Mouse (Mus musculus) G1E-ER4 (cell line): Measurements from ENCODE around the gene Caly. TPM values are rescaled to one million over a fixed set of nuclear protein-coding genes. Genes with fewer than 3 reads are reported as not detected.

Experiments used
- GATA1 ChIP-seq: IDR thresholded peaks from one replicate; pipeline ENCODE4 v1.8.0; 2012; ENCODE audit warnings: low read length, inconsistent platforms
- polyA plus RNA-seq: library from polyadenylated mRNA; stranded (reverse); fragments of >175 nt; gene quantifications from 2 replicates; pipeline ENCODE4 v1.2.3, GENCODE M21; 2012

Gene Caly
- polyA plus RNA-seq, 1 experiment: not detected

- TF ChIP-seq GATA1: no peak
These were observed 21.2 kb downstream of the Caly start for GRCm38 (mm10) chr7:140060936-140061831.

- no peak for TF ChIP-seq GATA1
These were observed 22.7 kb downstream of the Caly start for GRCm38 (mm10) chr7:140059601-140060000.

GRCm38 (mm10) chr7:140058528-140058927 is 23.8 kb downstream of the Caly start:
- TF ChIP-seq GATA1: no peak

GRCm38 (mm10) chr7:140057413-140058407 is 24.6 kb downstream of the Caly start:
- no peak for TF ChIP-seq GATA1

GRCm38 (mm10) chr7:140054124-140054523 is 28.2 kb downstream of the Caly start:
- no peak for TF ChIP-seq GATA1

GRCm38 (mm10) chr7:140049115-140049689 is 33.1 kb downstream of the Caly start:
- TF ChIP-seq GATA1: no peak

- no peak for TF ChIP-seq GATA1
These were observed 33.8 kb downstream of the Caly start, which contains the start of gene Msx3 for GRCm38 (mm10) chr7:140048361-140049114. Gene Msx3 (minus strand): TSS chr7:140049089.

GRCm38 (mm10) chr7:140047811-140048311 is 34.5 kb downstream of the Caly start:
- TF ChIP-seq GATA1: no peak

GRCm38 (mm10) chr7:140045546-140045945 is 36.8 kb downstream of the Caly start:
- no peak for TF ChIP-seq GATA1

- TF ChIP-seq GATA1: no peak
These were observed 39.6 kb downstream of the Caly start for GRCm38 (mm10) chr7:140042728-140043127.

- TF ChIP-seq GATA1: no peak
These were observed 45.2 kb downstream of the Caly start for GRCm38 (mm10) chr7:140037171-140037555.

GRCm38 (mm10) chr7:140036281-140037170 is 45.8 kb downstream of the Caly start, which contains the start of the genes Zfp511 and Tubgcp2:
Gene Zfp511 (plus strand): TSS chr7:140036391.
Gene Tubgcp2 (minus strand): TSS chr7:140036669.
- no peak for TF ChIP-seq GATA1

- no peak for TF ChIP-seq GATA1
These were observed 46.9 kb downstream of the Caly start for GRCm38 (mm10) chr7:140035456-140035855.
